8 mouse cellular contexts compared by ENCODE assay signal in the genomic region with DNA sequence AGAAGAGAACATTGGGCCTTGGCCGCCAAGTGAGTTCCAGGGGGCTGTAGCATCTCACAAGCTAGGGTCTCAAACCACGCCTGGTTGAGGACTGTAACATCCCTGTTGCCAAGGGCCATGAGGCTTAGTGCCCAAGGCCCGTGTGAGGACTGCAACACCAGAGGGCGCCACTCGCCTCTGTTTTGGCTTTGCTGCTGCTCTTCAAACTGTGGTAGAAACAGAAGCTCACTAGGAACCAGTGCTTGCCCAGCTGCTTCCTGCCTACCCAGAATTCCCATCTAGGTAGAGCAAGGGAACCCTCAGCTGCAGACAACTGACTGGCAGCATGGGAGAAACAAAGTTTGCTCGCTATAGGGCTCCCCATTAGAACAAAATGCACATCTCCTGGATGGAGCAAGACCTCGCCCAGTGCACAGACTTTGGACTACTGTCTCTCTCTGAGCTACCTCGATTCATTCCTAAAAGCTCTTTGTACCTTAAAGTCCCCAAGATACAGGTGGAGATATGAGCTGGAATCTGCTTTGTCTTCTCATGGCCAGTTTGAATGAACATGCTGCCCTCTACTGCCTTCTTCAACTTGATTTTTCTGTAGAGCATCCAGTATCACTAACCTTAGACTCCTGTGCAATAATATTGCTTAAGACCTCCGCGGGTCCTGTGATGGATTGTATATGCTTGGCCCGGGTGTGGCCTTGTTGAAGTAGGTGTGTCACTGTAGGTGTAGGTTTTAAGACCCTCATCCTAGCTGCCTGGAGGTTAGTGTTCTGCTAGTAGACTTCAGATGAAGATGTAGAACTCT. TPM values are rescaled to one million over a fixed set of nuclear protein-coding genes. Genes with fewer than 3 reads are reported as not detected.
DNase-seq lines count a peak whose midpoint lies in the region; ATAC-seq and TF ChIP-seq lines count a peak whose summit lies in the region.
"Had no signal": no experiment of that assay in that cellular context is flagged by ENCODE, and none has a peak within 500 bp of the region (broad histone marks: within the 10 kb centered on the region; RNA-seq: fewer than 3 reads in every experiment).

No protein-coding gene starts in this region.

- H3K36me3 ChIP-seq in embryonic facial prominence, embryonic 10.5 days (replicated peaks): no peaks in the 10 kb centered on the region
- no peaks in the 10 kb centered on the region for H3K36me3 ChIP-seq in kidney, embryonic 16.5 days (ENCODE audit: insufficient read depth, low read length)
- no peaks in the 10 kb centered on the region for H3K36me3 ChIP-seq in spleen, adult 2 months (ENCODE audit: control insufficient read depth, insufficient read depth, low read length)

- WGBS in embryonic facial prominence, embryonic 10.5 days: 70% methylated on average over 11 of the region's 11 CpGs
- 83% methylated on average over 11 of the region's 11 CpGs for WGBS in kidney, embryonic 16.5 days
- 59% methylated on average over 11 of the region's 11 CpGs for WGBS in spleen, adult 2 months

- no peaks in the 10 kb centered on the region for H3K4me1 ChIP-seq in embryonic facial prominence, embryonic 10.5 days
- H3K4me1 ChIP-seq in kidney, embryonic 16.5 days (ENCODE audit: insufficient read depth, low read length): no peaks in the 10 kb centered on the region
- no peaks in the 10 kb centered on the region for H3K4me1 ChIP-seq in spleen, adult 2 months (ENCODE audit: control insufficient read depth, insufficient read depth, insufficient read length)

- ATAC-seq in kidney, embryonic 16.5 days (ENCODE audit: low FRiP score, low TSS enrichment): 0 out of 2 replicates have a peak, but pooled peaks have one; percentile 23

- H3K9ac ChIP-seq in kidney, embryonic 16.5 days (replicated peaks; ENCODE audit: low read length): no peak overlapping the region

- H3K27me3 ChIP-seq in embryonic facial prominence, embryonic 10.5 days (replicated peaks; ENCODE audit: low read depth, poor library complexity, severe bottlenecking): no peaks in the 10 kb centered on the region
- no peaks in the 10 kb centered on the region for H3K27me3 ChIP-seq in kidney, embryonic 16.5 days (ENCODE audit: insufficient read depth, low read length)
- H3K27me3 ChIP-seq in spleen, adult 2 months (ENCODE audit: control insufficient read depth, insufficient read depth, low read length): no peaks in the 10 kb centered on the region

- no peak for TF ChIP-seq POLR2A in spleen, adult 2 months (IDR thresholded peaks at IDR 0.05; ENCODE audit: low read depth, low read length)

- DNase-seq in right cerebral cortex, postnatal 14 days: peak; percentile 63
- DNase-seq in right cerebral cortex, postnatal 36 days (ENCODE audit: low spot score in 2 of 2): no peak
- DNase-seq in adipocyte (ENCODE audit: low spot score): peak; percentile 71
- peak; percentile 59 for DNase-seq in embryonic facial prominence, embryonic 10.5 days (ENCODE audit: low spot score)
- peak; percentile 16 to 17 for DNase-seq in lung, adult 18-20 months
- peak; percentile 35 to 66 for DNase-seq in spleen, adult 2 months (ENCODE audit: low read depth in 1 of 2, low spot score in 2 of 2)

- H3K27ac ChIP-seq in embryonic facial prominence, embryonic 10.5 days (replicated peaks): no peak overlapping the region
- no peak overlapping the region for H3K27ac ChIP-seq in kidney, embryonic 16.5 days (ENCODE audit: low read length)
- H3K27ac ChIP-seq in spleen, adult 2 months (ENCODE audit: insufficient read depth, low read length): no peak overlapping the region

- no peaks in the 10 kb centered on the region for H3K9me3 ChIP-seq in embryonic facial prominence, embryonic 10.5 days
- H3K9me3 ChIP-seq in kidney, embryonic 16.5 days (ENCODE audit: low read length): no peaks in the 10 kb centered on the region

- H3K4me2 ChIP-seq in kidney, embryonic 16.5 days (replicated peaks; ENCODE audit: low read depth, low read length): no peak overlapping the region

- peak; percentile 92 for TF ChIP-seq CTCF in spleen, adult 2 months (IDR thresholded peaks at IDR 0.05; ENCODE audit: extremely low read depth, insufficient read depth, insufficient read length, insufficient replicate concordance)

- no peak overlapping the region for H3K4me3 ChIP-seq in embryonic facial prominence, embryonic 10.5 days
- no peak overlapping the region for H3K4me3 ChIP-seq in kidney, embryonic 16.5 days (ENCODE audit: low read length)
- H3K4me3 ChIP-seq in spleen, adult 2 months (ENCODE audit: extremely low read depth, insufficient read depth, insufficient read length): no peak overlapping the region
- H3K4me3 ChIP-seq: myocyte had no signal

RNA-seq across cellular contexts. Expression of gene Enpp3, which starts 52.7 kb away (rescaled TPM):
- 8.8 and 9.7 TPM in 2 replicates for polyA plus RNA-seq in embryonic facial prominence, embryonic 10.5 days (2016; fragmentation: Nextera tagmentation; extraction: Ambion mirVana)
- 4.4 and 6.7 TPM in 2 replicates for polyA plus RNA-seq in kidney, embryonic 16.5 days (2015; fragmentation: Nextera tagmentation; extraction: Ambion mirVana)
- polyA plus RNA-seq in spleen, adult 2 months (2012; rRNA removed): 0.19 and 0.28 TPM in 2 replicates

Comparison
In these comparisons a context has a peak if more than half of its experiments do, and no peak if none do; other contexts are left out.
1. DNase-seq: peak in right cerebral cortex, postnatal 14 days (single experiment), adipocyte (single experiment), embryonic facial prominence, embryonic 10.5 days (single experiment), lung, adult 18-20 months (2 of 2) and spleen, adult 2 months (2 of 2); none in right cerebral cortex, postnatal 36 days (0 of 2).